8 mouse cellular contexts compared by ENCODE assay signal in genomic region chr5:76529704-76530066, GRCm38 (mm10). TPM values are rescaled to one million over a fixed set of nuclear protein-coding genes. Genes with fewer than 3 reads are reported as not detected.
A peak's percentile ranks its signal among the peaks of the same experiment; 100 is the strongest.
DNase-seq lines count a peak whose midpoint lies in the region; ATAC-seq and TF ChIP-seq lines count a peak whose summit lies in the region.

No protein-coding gene starts in this region.

- no peak for ATAC-seq in limb, embryonic 15.5 days (ENCODE audit: insufficient number of reproducible peaks, low FRiP score, low TSS enrichment, low read depth)
- ATAC-seq in stomach, postnatal 0 days (ENCODE audit: low FRiP score, low TSS enrichment): no peak
- ATAC-seq in inflammation-experienced regulatory T-cells, adult 6 months: no peak

- H3K4me3 ChIP-seq in cerebellum, adult 2 months (replicated peaks; ENCODE audit: insufficient read depth, low read depth, low read length): peak overlapping the region; percentile 92
- peak overlapping the region; percentile 89 for H3K4me3 ChIP-seq in thymus, adult 2 months (ENCODE audit: control insufficient read depth, insufficient read depth, low read length)
- H3K4me3 ChIP-seq in limb, embryonic 15.5 days: peak overlapping the region; percentile 88
- H3K4me3 ChIP-seq in stomach, postnatal 0 days (ENCODE audit: low read depth, low read length): peak overlapping the region; percentile 89

- H3K27me3 ChIP-seq in cerebellum, adult 2 months (ENCODE audit: control insufficient read depth, insufficient read depth, low read length): no peaks in the 10 kb centered on the region
- no peaks in the 10 kb centered on the region for H3K27me3 ChIP-seq in thymus, adult 2 months (ENCODE audit: control insufficient read depth, insufficient read depth, low read length)
- no peaks in the 10 kb centered on the region for H3K27me3 ChIP-seq in limb, embryonic 15.5 days
- H3K27me3 ChIP-seq in stomach, postnatal 0 days (ENCODE audit: control insufficient read depth, insufficient read depth, low read length): no peaks in the 10 kb centered on the region

- peaks cover 2% of the 10 kb centered on the region; the same call in 1 of the 2 replicates for H3K4me1 ChIP-seq in cerebellum, adult 2 months (ENCODE audit: control insufficient read depth, insufficient read depth, low read length)
- H3K4me1 ChIP-seq in thymus, adult 2 months (replicated peaks; ENCODE audit: control insufficient read depth, insufficient read depth, low read length): 0 out of 2 replicates have a peak, but pooled peaks cover 2% of the 10 kb centered on the region
- H3K4me1 ChIP-seq in limb, embryonic 15.5 days: peaks cover 9% of the 10 kb centered on the region
- no peaks in the 10 kb centered on the region for H3K4me1 ChIP-seq in stomach, postnatal 0 days (replicated peaks; ENCODE audit: control insufficient read depth, insufficient read depth)

- 8% methylated on average over 9 of the region's 9 CpGs for WGBS in cerebellum, adult 2 months
- 8% methylated on average over 9 of the region's 9 CpGs for WGBS in thymus, adult 2 months
- 7% methylated on average over 9 of the region's 9 CpGs for WGBS in limb, embryonic 15.5 days
- whole genome bisulfite sequencing in stomach, postnatal 0 days: 5% methylated on average over 9 of the region's 9 CpGs

- no peak overlapping the region for H3K27ac ChIP-seq in cerebellum, adult 2 months (ENCODE audit: insufficient read depth, low read length)
- no peak overlapping the region for H3K27ac ChIP-seq in thymus, adult 2 months (ENCODE audit: control insufficient read depth, insufficient read depth, low read length)
- H3K27ac ChIP-seq in limb, embryonic 15.5 days: peak overlapping the region; percentile 81
- peak overlapping the region; percentile 90 for H3K27ac ChIP-seq in stomach, postnatal 0 days (replicated peaks)

- no peaks in the 10 kb centered on the region for H3K36me3 ChIP-seq in thymus, adult 2 months (ENCODE audit: control insufficient read depth, insufficient read depth, low read length)
- H3K36me3 ChIP-seq in limb, embryonic 15.5 days: peaks cover 2% of the 10 kb centered on the region; the same call in 1 of the 2 replicates
- no peaks in the 10 kb centered on the region for H3K36me3 ChIP-seq in stomach, postnatal 0 days (ENCODE audit: control insufficient read depth, insufficient read depth, low read length)

- TF ChIP-seq EP300 in stomach, postnatal 0 days (optimal IDR thresholded peaks at IDR 0.05): no peak

- TF ChIP-seq POLR2A in cerebellum, adult 2 months (IDR thresholded peaks at IDR 0.05; ENCODE audit: borderline replicate concordance, insufficient read depth, low read length): no peak
- TF ChIP-seq POLR2A in thymus, adult 2 months (IDR thresholded peaks at IDR 0.05; ENCODE audit: control insufficient read depth, extremely low read depth, insufficient read depth, low read length, poor library complexity): no peak

- TF ChIP-seq CTCF in cerebellum, adult 2 months (IDR thresholded peaks at IDR 0.05; ENCODE audit: borderline replicate concordance, insufficient read depth, low read depth, low read length): no peak
- no peak for TF ChIP-seq CTCF in thymus, adult 2 months (IDR thresholded peaks at IDR 0.05; ENCODE audit: borderline replicate concordance, control insufficient read depth, extremely low read depth, insufficient read depth, low read length, poor library complexity)
- no peak for TF ChIP-seq CTCF in stomach, postnatal 0 days (IDR thresholded peaks at IDR 0.05; ENCODE audit: low read depth)

- H3K9ac ChIP-seq in limb, embryonic 15.5 days: peak overlapping the region; percentile 65
- H3K9ac ChIP-seq in stomach, postnatal 0 days (ENCODE audit: low read length): peak overlapping the region; percentile 80

- no peaks in the 10 kb centered on the region for H3K9me3 ChIP-seq in limb, embryonic 15.5 days
- no peaks in the 10 kb centered on the region for H3K9me3 ChIP-seq in stomach, postnatal 0 days (ENCODE audit: control insufficient read depth, low read length)

- H3K4me2 ChIP-seq in limb, embryonic 15.5 days: peak overlapping the region; percentile 79
- H3K4me2 ChIP-seq in stomach, postnatal 0 days (replicated peaks; ENCODE audit: low read depth): peak overlapping the region; percentile 74

- DNase-seq in cerebellum, adult 2 months: no peak
- no peak for DNase-seq in cerebellum, postnatal 36 days
- no peak for DNase-seq in thymus, adult 2 months
- DNase-seq in thymus, adult 18-20 months: no peak
- no peak for DNase-seq in stomach, postnatal 0 days (ENCODE audit: low spot score)
- DNase-seq in adrenal gland, adult 2 months: no peak

RNA-seq across cellular contexts. Expression of gene Exoc1, which starts 0.6 kb away (rescaled TPM):
- polyA plus RNA-seq in cerebellum, adult 2 months (2012; rRNA removed): 89.0 and 101 TPM in 2 replicates
- polyA plus RNA-seq in thymus, adult 2 months (2012; rRNA removed): 21.4 and 27.2 TPM in 2 replicates
- polyA plus RNA-seq in limb, embryonic 15.5 days (2015; fragmentation: Nextera tagmentation; extraction: Ambion mirVana): 26.1 and 30.2 TPM in 2 replicates
- 14.7 and 15.1 TPM in 2 replicates for polyA plus RNA-seq in stomach, postnatal 0 days (2015; fragmentation: Nextera tagmentation; extraction: Ambion mirVana)
- polyA plus RNA-seq in inflammation-experienced regulatory T-cells, adult 6 months (2017; shearing (Covaris generic)): 10 to 100 TPM; 38.6 to 77.1 (median 52.5) TPM
- total RNA-seq in adrenal gland, adult 2 months (2021): 10 to 100 TPM; 43.7 to 53.2 TPM
- 16.0 and 18.2 TPM in 2 replicates for polyA plus RNA-seq in adrenal gland, adult 2 months (2012; rRNA removed)

RNA-seq across cellular contexts. Expression of gene Gm7271, which starts 45.8 kb away (rescaled TPM):
- 0.35 and 0.97 TPM in 2 replicates for polyA plus RNA-seq in cerebellum, adult 2 months (2012; rRNA removed)
- polyA plus RNA-seq in thymus, adult 2 months (2012; rRNA removed): not detected in 2 replicates
- polyA plus RNA-seq in limb, embryonic 15.5 days (2015; fragmentation: Nextera tagmentation; extraction: Ambion mirVana): not detected in 2 replicates
- not detected in 2 replicates for polyA plus RNA-seq in stomach, postnatal 0 days (2015; fragmentation: Nextera tagmentation; extraction: Ambion mirVana)
- polyA plus RNA-seq in inflammation-experienced regulatory T-cells, adult 6 months (2017; shearing (Covaris generic)): not detected
- not detected for total RNA-seq in adrenal gland, adult 2 months (2021)
- not detected in 2 replicates for polyA plus RNA-seq in adrenal gland, adult 2 months (2012; rRNA removed)

RNA-seq across cellular contexts. Expression of gene Cep135, which starts 58.8 kb away (rescaled TPM):
- 6.9 and 7.1 TPM in 2 replicates for polyA plus RNA-seq in cerebellum, adult 2 months (2012; rRNA removed)
- polyA plus RNA-seq in thymus, adult 2 months (2012; rRNA removed): 2.7 and 3.6 TPM in 2 replicates
- polyA plus RNA-seq in limb, embryonic 15.5 days (2015; fragmentation: Nextera tagmentation; extraction: Ambion mirVana): 6.1 and 6.2 TPM in 2 replicates
- 1.7 and 1.9 TPM in 2 replicates for polyA plus RNA-seq in stomach, postnatal 0 days (2015; fragmentation: Nextera tagmentation; extraction: Ambion mirVana)
- polyA plus RNA-seq in inflammation-experienced regulatory T-cells, adult 6 months (2017; shearing (Covaris generic)): 1 to 10 TPM; 5.3 to 7.1 (median 6.7) TPM
- total RNA-seq in adrenal gland, adult 2 months (2021): 1 to 10 TPM; 3.8 to 4.9 TPM
- polyA plus RNA-seq in adrenal gland, adult 2 months (2012; rRNA removed): 0.46 and 0.53 TPM in 2 replicates

Comparison
In these comparisons a context has a peak if more than half of its experiments do, and no peak if none do; other contexts are left out.
1. H3K27ac ChIP-seq: peak in limb, embryonic 15.5 days (single experiment) and stomach, postnatal 0 days (single experiment); none in cerebellum, adult 2 months (single experiment) and thymus, adult 2 months (single experiment).
2. Peak in every context shown above with its lines, with median percentiles within 50 percentile points of each other: H3K4me3 ChIP-seq.